Mouse (Mus musculus): ENCODE results near the gene Scpep1.
A peak's percentile ranks its signal among the peaks of the same experiment; 100 is the strongest.
"Not testable (repeated sequence)": the region's sequence is repeated elsewhere in the genome, so short reads cannot be mapped to it uniquely, and the experiment has no call there.

Scpep1 gene

DNA sequence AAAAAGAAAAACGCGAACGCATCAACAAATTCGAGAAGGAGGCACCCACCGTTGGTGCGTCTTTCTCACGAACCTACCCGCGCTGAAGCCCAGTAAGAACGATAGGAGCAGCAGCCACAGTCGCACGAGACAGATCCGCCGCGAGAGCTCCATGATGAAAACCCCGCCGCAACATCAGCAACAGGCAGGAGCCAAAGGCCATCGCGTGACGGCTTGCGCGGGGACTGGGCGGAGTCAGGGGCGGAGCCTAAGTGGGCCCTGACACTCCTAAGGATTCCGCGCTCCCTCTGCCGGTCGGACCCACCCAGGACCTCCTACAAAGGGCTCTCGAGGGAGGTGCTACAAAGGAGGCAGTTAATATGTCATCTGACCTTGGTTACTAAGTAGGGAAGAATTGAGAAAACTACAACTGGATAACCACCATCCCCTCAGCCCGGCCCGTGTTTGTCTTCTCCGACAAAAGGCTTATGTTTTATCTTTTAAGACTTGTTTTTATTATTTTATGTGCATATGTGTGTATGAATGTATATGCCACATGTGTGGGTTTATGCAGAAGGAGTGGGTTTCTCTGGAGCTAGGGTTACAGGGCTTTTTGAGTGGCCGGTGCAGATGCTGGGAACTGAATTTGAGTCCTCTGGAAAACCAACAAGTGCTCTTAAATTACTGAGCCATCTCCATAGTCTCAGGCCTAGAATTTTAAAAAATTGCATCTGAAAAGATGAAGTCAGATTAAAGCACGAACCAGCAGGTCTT lies at the start of gene Scpep1:
Gene Scpep1 (minus strand): TSS at position 249 of the 753 bp plus-strand sequence.
- DNase-seq: peak; percentile 98

DNA sequence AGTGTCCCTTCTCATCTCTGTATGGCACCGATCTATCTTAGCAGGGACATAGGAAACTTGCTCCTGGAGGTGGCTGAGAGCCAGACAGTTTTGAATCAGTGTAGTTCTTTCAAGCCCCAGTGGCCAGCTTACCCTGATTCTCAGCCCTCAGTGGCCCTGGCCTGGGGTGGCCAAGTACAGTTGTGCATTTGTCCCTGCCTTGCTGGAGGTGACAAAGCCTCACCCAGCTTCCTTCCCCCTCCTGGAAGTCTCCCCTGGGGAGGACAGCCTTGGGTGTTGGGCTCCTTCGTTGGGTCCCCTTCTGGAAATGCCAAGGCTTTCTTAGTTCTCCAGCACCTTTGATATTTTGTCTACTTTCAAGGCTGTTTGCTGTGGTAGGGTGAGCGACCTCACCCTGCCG lies 48.5 kb upstream of the Scpep1 start:
- DNase-seq: no peak

DNA sequence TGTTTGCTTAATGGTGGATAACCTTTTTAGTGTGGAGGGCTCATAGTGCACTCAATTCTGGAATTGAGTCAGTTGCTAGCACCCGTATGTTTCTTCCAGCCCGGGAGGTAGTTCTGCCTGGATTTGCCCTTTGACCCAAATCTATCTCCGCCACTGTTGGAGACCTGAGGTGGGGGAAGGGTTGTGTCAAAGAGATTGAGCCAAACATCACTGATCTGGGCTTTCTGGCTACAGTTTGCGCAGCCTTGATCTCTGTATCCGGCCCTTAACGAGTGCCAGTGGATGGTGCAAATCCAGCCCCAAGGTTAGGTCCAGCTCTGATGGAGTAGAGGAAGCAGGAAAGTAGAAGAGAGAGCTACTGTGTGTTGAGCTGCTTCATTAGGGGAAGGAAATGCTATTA lies 47.8 kb upstream of the Scpep1 start:
- no peak for DNase-seq

DNA sequence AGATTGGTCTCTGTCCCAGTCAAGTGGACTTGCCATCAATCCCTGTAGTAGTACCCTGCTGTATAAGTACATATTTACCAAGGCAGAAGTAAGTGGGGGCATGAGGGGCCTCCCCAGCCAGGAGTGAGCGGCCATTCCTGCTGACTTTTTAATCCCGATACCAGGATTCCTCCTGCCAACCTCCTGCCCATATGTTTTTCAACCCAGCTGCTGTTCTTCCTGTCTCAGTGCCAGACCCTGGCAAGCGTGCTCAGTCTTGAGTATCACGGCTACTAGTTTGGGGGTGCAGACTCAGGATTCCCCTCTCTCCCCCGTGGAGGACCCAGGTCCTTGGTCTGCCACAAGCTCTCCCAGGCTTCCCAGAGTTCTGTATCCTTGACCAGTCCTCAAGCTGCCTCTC lies 47.4 kb upstream of the Scpep1 start:
- DNase-seq: no peak

DNA sequence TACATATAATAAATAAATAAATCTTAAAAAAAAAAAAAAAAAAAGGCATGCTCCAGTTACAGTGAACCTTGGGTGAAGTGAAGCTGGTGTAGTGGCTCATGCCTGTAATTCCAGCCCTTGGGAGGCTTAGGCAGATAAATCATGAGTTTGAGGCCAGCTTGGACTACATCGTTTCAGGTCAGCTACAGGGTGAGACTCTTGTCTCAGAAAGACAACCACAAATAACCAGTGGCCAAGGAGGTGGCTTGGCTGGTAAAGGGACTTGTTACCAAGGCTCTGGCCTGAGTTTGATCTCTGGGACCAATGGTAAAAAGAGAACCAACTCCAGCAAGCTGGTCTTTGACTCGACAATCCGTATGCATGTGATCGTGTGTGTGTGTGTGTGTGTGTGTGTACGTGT lies 46.8 kb upstream of the Scpep1 start:
- no peak for DNase-seq

DNA sequence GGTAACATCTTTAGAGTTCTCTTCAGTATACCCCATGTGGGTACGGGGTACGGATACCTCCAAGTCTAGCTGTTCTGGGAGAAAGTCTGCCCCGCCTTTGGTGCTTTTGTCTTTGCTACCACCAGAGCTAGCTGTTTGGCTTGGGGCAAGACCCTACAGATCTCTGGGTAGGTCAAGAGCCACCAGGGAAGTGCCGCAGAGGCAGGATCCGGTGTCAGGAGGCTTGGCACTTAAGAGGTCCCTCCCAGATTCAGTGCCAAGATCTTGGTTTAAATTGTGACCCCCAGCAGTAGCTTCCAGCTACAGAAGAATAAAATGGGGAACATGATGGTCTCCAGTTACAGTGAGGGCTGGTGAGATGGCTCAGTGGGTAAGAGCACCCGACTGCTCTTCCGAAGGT lies 46.3 kb upstream of the Scpep1 start:
- no peak for DNase-seq

DNA sequence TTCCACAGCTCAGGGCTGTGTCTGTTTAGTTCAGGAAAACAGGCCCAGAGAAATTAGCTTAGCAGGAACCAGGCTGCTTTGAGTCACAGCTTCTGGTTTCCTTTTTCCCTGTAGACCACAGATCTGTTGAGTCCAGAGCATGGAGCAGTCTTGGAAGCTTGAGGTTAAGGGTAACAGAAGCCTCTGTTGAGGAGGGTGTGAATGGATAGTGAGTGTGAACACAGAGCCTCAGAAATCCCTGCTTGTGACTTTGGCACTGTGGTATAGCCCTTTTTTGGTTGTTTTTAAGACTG lies 45.2 kb upstream of the Scpep1 start:
- DNase-seq: no peak

DNA sequence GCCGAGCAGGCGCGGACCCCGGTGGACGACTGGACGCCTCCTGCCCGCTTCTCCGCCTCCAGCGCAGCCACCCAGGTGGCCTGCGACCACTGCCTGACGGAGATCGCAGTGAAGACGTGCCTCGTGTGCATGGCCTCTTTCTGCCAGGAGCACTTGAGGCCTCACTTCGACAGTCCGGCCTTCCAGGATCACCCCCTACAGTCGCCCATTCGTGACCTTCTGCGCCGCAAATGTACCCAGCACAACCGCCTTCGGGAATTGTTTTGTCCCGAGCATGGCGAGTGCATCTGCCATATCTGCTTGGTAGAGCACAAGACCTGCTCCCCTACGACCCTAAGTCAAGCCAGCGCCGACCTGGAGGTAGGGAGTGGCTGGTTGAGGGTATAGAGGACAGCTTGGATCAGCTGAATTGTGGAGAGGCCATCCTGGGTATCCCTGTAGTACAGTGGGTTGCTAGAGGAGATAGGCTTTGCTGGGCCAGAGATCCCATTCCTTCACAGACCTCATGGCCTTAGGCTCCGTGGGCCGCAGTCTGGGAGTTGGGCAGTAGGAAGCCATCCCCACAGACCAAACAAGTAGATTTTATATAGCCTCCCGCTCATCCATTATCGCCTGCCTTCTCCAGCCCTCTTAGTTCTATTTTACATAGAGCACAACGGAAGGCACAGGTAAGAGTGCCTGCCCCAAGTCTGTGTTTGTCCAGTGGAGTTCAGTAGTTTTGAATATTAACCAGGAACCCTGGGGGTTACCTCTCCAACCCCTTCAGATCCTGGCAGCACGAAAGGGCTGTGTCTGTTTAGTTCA lies 44.7 kb upstream of the Scpep1 start:
- no peak for DNase-seq

DNA sequence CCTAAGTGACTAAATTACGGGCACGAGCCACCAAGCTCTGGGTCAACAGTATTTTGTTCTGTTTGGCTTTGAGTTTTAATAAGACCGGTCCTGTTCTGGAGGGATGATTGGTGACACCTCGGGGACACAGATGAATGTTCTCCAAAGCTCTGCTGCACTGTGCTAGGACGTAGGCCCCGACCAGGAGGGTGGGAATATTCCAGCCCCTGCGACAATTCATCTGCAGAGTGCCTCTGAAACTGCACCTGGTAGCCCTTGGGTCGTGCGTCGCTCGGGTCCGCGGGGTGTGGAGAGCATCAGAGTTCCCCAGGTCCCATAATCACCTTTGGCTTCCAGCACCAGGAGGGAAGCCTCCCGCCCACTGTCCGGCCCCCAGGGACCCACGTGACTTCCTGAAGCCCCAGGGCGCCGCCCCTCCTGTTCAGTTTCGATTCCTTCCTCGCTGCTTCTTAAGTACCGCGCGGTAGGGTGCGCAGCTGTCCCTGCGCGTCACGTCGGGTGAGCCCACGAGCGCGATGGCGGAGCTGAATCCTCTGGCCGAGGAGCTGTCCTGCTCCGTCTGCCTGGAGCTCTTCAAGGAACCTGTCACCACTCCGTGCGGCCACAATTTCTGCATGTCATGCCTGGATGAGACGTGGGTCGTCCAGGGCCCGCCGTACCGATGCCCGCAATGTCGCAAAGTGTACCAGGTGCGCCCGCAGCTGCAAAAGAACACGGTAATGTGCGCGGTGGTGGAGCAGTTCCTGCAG lies 43.9 kb upstream of the Scpep1 start, which contains the start of gene Trim25:
Gene Trim25 (plus strand): TSS at position 403 of the 749 bp plus-strand sequence.
- DNase-seq: peak in 1 of 2 experiments; percentile 12

DNA sequence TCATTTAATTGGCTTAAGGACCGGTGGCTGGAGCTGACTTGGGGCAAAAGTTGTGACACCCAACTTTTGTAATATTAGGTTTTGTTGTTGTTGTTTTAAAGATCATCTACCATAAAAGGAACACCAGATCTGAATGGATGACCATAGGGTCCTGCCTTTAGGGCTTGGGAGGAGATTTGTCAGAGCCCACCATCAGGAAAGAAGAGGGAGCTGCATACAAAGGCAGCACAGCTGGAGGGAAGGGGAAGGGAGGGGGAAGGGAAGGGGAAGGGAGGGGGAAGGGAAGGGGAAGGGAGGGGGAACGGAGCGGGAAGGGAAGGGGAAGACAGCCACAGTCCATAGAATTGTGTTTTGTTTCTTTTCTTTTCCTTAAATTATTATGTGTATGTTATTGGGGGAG lies 43.1 kb upstream of the Scpep1 start:
- DNase-seq: no peak

DNA sequence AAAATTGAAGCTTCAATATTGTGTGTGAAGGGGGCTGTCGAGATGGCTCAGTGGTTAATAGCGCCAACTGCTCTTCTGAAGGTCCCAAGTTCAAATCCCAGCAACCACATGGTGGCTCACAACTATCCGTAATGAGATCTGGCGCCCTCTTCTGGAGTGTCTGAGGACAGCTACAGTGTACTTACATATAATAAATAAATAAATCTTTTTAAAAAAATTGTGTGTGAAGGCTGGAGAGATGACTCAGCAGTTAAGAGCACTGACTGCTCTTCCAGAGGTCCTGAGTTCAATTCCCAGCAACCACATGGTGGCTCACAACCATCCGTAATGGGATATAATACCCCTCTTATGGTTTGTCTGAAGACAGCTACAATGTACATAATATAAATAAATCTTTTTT lies 42.1 kb upstream of the Scpep1 start:
- DNase-seq: not testable (repeated sequence)

DNA sequence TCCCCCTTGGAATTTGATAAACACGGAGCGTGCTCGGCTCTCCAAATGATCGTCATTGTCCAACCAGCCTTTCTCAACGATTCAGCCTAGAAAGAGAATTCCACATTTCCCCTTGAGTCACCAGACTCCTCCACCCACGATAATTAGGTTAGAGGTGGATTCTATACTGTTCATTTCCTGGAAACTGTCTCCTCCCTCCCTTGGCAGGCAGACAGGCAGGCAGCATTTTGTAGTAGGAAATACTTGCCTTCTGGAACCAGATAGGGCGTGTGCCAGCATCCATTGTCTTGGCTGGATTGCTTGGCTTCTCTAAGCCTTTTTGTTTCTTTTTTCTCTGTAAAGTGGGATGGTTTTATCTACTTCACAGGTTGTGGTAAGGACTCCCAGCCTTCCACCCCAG lies 41.2 kb upstream of the Scpep1 start:
- no peak for DNase-seq

DNA sequence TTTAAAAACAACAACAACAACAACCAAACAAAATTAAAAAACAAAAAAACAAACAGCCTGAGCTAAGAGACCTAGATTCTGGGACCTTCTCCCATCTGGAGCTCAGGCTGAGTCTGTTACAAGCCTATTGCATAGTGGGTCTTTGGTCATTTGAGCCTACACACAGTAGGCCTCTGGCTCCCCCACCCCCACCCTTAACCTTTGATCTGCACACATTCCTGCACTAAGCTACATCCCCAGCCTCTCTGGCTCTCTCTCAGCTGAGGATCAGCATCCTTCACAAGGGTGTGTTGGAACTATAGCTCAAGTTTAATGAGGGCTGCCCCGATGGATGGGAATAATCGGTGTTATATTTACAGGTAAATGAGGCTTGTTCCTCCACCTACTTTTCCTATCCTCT lies 40.4 kb upstream of the Scpep1 start:
- DNase-seq: no peak

DNA sequence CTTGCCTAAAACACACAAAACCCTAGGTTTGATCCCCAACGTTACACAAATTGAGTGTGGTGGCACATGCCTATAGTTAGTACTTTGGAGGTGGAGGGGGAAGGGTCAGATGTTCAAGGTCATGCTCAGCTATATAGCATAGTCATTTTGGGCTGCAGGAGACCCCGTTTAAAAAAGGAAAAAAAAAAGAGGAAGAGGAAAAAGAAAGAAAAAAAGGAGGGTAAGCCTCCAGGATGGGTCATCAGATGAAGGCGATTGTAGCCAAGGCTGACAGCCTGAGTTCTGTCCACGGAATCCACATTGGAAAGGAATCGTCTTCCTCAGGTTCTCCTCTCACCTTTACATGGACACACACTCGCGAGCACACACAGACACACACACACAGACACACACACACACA lies 39.2 kb upstream of the Scpep1 start:
- DNase-seq: no peak

DNA sequence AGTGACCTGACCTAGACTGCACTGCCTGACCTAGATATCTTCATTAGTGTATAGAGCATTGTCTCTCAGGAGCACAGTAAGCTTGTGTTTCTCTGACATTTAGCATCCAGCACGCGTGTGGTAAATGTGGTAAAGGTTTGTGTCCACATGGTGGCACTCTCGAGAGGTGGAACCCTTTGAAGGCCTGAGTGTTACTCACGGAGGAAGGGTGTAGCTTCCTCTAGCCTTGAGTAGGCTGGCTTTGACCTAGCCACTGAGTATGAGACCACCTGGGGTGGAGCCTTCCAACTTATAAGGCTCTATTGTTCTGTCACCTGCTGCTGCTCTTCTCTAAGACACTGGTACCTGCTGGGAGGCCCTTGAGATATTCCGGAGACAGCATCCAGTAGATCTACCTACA lies 38.4 kb upstream of the Scpep1 start:
- DNase-seq: peak; percentile 21 to 32

DNA sequence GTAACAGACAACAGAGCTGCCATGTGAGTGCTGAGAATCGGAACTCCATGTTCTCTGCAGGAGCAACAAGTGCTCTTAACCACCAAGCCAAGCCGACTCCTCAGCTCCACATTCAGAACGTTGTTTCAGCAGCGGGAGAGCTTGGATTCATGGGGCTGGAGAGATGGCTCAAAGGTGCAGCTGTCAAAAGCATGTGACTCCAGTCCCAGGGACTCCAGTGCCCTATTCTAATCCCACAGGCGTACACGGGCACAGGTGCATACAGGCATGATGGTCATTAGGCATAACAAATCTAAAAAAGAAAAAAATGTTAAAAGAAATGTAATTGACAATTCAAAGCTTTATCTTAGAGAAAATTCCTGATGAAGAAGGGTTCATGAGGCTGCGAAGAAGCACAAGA lies 37.9 kb upstream of the Scpep1 start:
- no peak for DNase-seq

DNA sequence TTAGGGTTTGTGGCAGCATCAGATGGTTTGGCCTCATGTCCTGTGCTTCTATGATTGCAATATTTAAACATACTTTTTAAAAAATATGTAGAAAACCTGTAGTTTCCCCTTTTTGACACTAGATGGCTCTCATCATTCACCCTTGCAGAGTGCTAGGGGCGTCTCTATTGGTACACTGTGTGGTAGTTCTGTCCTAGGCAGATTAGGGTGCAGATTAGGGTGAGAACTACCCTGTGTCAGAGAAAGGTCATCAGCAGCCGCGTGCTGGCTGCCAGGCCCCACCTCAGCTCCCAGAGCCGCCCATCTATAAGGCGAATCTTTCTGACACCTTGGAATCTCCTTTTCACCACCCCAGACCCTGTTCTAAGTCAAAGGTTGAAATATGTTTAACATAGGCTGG lies 34.3 kb upstream of the Scpep1 start:
- no peak for DNase-seq

DNA sequence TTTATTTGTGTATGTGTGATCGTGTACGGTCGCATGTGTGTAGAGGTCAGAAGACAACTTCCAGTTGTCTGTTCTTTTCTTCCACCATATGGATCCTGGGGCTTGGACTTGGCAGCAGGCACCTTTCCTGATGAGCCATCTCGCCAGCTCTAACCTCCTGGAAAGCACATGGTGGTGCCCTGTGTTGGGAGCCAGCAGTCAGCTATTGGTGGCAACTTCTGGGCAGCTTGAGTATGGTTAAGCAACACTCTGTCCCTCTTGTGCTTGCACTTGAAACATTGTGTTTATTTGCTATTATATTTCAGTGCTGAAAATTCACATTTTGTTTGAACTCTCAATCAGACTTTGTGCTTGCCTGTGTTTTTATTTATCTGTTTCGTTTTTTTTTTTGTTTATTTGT lies 33.7 kb upstream of the Scpep1 start:
- no peak for DNase-seq

DNA sequence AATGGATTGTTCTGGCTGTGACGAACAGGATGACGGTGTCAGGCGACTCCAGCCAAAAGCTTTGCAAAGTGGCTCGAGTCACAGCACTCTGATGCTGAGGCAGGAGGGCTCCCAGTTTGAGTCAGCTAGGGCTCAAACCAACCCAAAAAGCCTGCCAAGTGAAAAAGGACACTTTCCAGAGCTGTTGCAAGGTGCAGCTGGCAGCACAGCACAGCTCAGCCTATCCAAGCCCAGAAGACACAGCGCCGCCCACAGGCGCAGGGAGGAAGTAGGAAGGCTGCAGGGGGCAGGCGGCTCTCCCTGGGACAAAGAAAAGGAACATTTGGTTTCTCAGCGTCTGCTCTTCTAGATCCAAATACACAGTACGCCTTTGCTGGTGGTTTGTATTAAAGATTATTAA lies 31.4 kb upstream of the Scpep1 start:
- no peak for DNase-seq

DNA sequence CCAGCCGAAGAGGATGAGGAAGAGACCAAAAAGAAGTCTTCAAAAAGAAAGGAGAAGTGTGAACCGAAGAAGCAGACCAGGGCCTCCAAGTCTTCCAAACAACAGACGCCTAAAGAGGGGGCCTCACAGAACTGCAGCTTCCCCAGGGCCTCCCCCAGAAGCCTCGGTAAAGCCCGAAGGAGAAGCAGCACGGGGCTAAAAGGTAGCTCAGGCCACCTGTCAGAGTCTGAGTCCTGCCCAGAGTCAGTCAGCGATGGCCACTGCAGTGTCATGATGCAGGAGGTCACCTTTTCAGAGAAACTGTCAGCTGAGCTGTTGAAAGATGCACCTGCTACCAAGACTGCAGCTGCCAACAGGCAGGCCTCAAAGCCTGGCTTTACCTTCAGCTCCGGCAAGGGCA lies 26.1 kb upstream of the Scpep1 start:
- no peak for DNase-seq

DNA sequence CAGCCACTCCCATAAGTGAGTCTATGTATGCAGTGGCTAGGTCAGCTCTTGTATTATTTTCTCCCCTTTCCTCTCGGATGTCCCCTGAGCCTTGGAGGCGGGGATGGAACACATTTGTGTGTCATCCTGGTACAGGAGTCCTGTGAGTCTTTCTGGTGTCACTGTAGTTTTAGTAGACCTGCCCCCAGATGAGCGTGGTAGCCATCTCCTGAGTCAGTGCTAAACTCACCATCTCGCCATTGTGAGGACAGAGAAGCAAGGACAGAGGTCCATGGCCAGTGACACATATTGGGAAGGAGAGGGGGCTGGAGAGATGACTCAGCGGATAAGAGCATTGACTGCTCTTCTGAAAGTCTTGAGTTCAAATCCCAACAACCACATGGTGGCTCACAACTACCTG lies 21.9 kb upstream of the Scpep1 start:
- no peak for DNase-seq

DNA sequence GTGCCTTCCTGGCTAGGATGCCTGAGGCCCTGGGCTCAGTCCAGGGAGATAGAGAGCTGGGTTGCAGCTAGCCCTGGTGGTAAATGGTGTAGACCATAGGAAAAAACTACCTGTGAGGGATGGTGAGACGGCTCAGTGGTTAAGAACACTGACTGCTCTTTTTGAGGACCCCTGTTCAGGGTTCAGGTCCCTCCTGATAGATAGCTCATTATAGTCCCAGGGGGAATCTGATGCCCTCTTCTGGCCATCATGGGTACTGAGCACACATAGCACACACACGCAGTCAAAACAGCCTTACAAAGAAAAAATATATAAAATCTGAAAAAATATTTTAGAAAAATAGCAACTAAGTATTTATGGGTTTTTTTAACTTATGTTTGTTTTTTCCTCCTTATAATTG lies 21.1 kb upstream of the Scpep1 start:
- no peak for DNase-seq

DNA sequence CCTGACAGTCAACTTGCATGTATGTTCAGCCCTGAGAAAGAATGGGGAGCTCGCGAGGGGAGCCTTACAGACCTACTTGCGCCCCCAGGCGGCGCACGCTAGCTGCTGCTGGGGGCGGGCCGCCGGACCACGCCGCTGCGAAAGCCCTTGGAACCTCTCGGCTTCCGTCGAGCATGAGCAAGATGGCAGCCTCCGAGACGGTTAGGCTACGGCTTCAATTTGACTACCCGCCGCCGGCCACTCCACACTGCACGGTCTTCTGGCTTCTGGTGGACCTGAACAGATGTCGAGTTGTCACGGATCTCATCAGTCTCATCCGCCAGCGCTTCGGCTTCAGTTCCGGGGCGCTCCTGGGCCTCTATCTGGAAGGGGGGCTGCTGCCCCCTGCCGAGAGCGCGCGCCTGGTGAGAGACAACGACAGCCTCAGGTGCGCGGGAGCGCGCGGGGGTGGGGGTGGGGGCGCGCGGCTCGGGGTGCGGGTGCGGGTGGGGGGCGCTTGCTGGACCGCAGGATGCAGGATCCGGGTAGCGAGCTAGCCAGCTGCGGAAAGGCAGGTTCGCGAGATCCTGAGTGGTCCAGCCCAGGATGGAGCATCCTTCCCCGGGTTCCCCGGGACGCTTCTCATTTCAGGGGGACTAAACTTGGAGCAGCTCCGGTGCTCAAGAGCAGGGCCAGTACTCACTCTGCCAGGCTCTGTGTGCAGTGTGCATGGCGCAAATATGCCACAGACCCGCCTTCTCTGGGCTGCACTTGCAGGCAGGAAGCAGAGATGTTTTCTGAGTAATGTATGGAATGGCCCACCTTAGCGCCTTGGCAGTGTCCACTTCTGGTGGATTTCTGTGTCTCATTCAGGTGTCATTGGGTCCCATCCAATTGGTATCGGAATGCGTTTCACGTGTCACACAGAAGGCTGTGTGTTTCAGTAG lies 18.8 kb upstream of the Scpep1 start:
- peak; percentile 94 to 97 for DNase-seq
